Mouse (Mus musculus): ENCODE results near the gene Tnf. TPM values are rescaled to one million over a fixed set of nuclear protein-coding genes. Genes with fewer than 3 reads are reported as not detected.

Gene Tnf
- polyA plus RNA-seq, 1 experiment from 2014 or later = not detected

- Histone ChIP-seq H3K27me3 (ENCODE audit: control insufficient read depth, insufficient read depth, low read length) (peaks cover 30% of the 10 kb centered on the region), H3K9me3 (ENCODE audit: control insufficient read depth, low read length) (no peaks in the 10 kb centered on the region), H3K27ac (ENCODE audit: low read depth, low read length) (no peak overlapping the region), H3K36me3 (ENCODE audit: control insufficient read depth, insufficient read depth, low read length) (no peaks in the 10 kb centered on the region), H3K4me2 (replicated peaks; ENCODE audit: low read depth, low read length) (no peak overlapping the region), H3K9ac (ENCODE audit: low read depth, low read length) (no peak overlapping the region), H3K4me3 (ENCODE audit: low read depth, low read length) (no peak overlapping the region), H3K4me1 (replicated peaks; ENCODE audit: control insufficient read depth, insufficient read depth, low read length) (peaks cover 2% of the 10 kb centered on the region; the same call in 1 of the 2 replicates)
- no peak for ATAC-seq (ENCODE audit: low FRiP score)
- DNase-seq (ENCODE audit: low spot score) = no peak
- 55% methylated on average over 6 of the region's 6 CpGs for WGBS
These were observed 4.7 kb downstream of the Tnf start for GRCm38 (mm10) chr17:35197126-35197525.

- Histone ChIP-seq H3K27ac (ENCODE audit: low read depth, low read length) (no peak overlapping the region), H3K9me3 (ENCODE audit: control insufficient read depth, low read length) (no peaks in the 10 kb centered on the region), H3K36me3 (ENCODE audit: control insufficient read depth, insufficient read depth, low read length) (no peaks in the 10 kb centered on the region), H3K9ac (ENCODE audit: low read depth, low read length) (no peak overlapping the region), H3K27me3 (ENCODE audit: control insufficient read depth, insufficient read depth, low read length) (peaks cover 28% of the 10 kb centered on the region), H3K4me2 (replicated peaks; ENCODE audit: low read depth, low read length) (peak overlapping the region; percentile 59), H3K4me1 (replicated peaks; ENCODE audit: control insufficient read depth, insufficient read depth, low read length) (peaks cover 2% of the 10 kb centered on the region; the same call in 1 of the 2 replicates), H3K4me3 (ENCODE audit: low read depth, low read length) (peak overlapping the region; percentile 38)
- ATAC-seq (ENCODE audit: low FRiP score) = no peak
- 32% methylated on average over 9 of the region's 9 CpGs for WGBS
- DNase-seq (ENCODE audit: low spot score) = no peak
These were observed 5.5 kb downstream of the Tnf start for GRCm38 (mm10) chr17:35196321-35196641.

GRCm38 (mm10) chr17:35195631-35196320 lies 6.0 kb downstream of the Tnf start:
- Histone ChIP-seq H3K27ac (ENCODE audit: low read depth, low read length) (no peak overlapping the region), H3K27me3 (ENCODE audit: control insufficient read depth, insufficient read depth, low read length) (peaks cover 28% of the 10 kb centered on the region), H3K4me2 (replicated peaks; ENCODE audit: low read depth, low read length) (peak overlapping the region; percentile 59), H3K4me3 (ENCODE audit: low read depth, low read length) (peak overlapping the region; percentile 38), H3K9me3 (ENCODE audit: control insufficient read depth, low read length) (no peaks in the 10 kb centered on the region), H3K9ac (ENCODE audit: low read depth, low read length) (peak overlapping the region; percentile 27; the same call in 1 of the 2 replicates), H3K36me3 (ENCODE audit: control insufficient read depth, insufficient read depth, low read length) (no peaks in the 10 kb centered on the region), H3K4me1 (replicated peaks; ENCODE audit: control insufficient read depth, insufficient read depth, low read length) (peaks cover 2% of the 10 kb centered on the region; the same call in 1 of the 2 replicates)
- 2% methylated on average over 65 of the region's 66 CpGs for WGBS
- peak; percentile 71 for ATAC-seq (ENCODE audit: low FRiP score)
- peak; percentile 87 for DNase-seq (ENCODE audit: low spot score)

GRCm38 (mm10) chr17:35194844-35195630 lies 6.8 kb downstream of the Tnf start:
- ATAC-seq (ENCODE audit: low FRiP score) (no peak), DNase-seq (ENCODE audit: low spot score) (no peak)
- peak overlapping the region; percentile 27; the same call in 1 of the 2 replicates for H3K9ac ChIP-seq (ENCODE audit: low read depth, low read length)
- H3K27ac ChIP-seq (ENCODE audit: low read depth, low read length) = no peak overlapping the region
- peak overlapping the region; percentile 59 for H3K4me2 ChIP-seq (replicated peaks; ENCODE audit: low read depth, low read length)
- peak overlapping the region; percentile 38 for H3K4me3 ChIP-seq (ENCODE audit: low read depth, low read length)
- peaks cover 28% of the 10 kb centered on the region for H3K27me3 ChIP-seq (ENCODE audit: control insufficient read depth, insufficient read depth, low read length)
- no peaks in the 10 kb centered on the region for H3K9me3 ChIP-seq (ENCODE audit: control insufficient read depth, low read length)
- H3K36me3 ChIP-seq (ENCODE audit: control insufficient read depth, insufficient read depth, low read length) = no peaks in the 10 kb centered on the region
- 43% methylated on average over 19 of the region's 19 CpGs for WGBS
- peaks cover 2% of the 10 kb centered on the region; the same call in 1 of the 2 replicates for H3K4me1 ChIP-seq (replicated peaks; ENCODE audit: control insufficient read depth, insufficient read depth, low read length)

- H3K4me2 ChIP-seq (replicated peaks; ENCODE audit: low read depth, low read length) = peak within 1 kb of the TSS; percentile 59; the same call in 1 of the 2 replicates
- WGBS = 58% methylated on average over 23 of the region's 28 CpGs
- no peaks in the 10 kb centered on the region for H3K36me3 ChIP-seq (ENCODE audit: control insufficient read depth, insufficient read depth, low read length)
- peaks cover 28% of the 10 kb centered on the region for H3K27me3 ChIP-seq (ENCODE audit: control insufficient read depth, insufficient read depth, low read length)
- H3K9me3 ChIP-seq (ENCODE audit: control insufficient read depth, low read length) = no peaks in the 10 kb centered on the region
- peaks cover 2% of the 10 kb centered on the region; the same call in 1 of the 2 replicates for H3K4me1 ChIP-seq (replicated peaks; ENCODE audit: control insufficient read depth, insufficient read depth, low read length)
- no peak within 1 kb of the TSS for H3K9ac ChIP-seq (ENCODE audit: low read depth, low read length)
- peak; percentile 11 for DNase-seq (ENCODE audit: low spot score)
- H3K27ac ChIP-seq (ENCODE audit: low read depth, low read length) = no peak within 1 kb of the TSS
- no peak within 1 kb of the TSS for H3K4me3 ChIP-seq (ENCODE audit: low read depth, low read length)
- no peak for ATAC-seq (ENCODE audit: low FRiP score)
These were observed 7.6 kb downstream of the Tnf start, which contains the start of gene Ltb for GRCm38 (mm10) chr17:35193881-35194843. Gene Ltb, plus strand, starts transcription at chr17:35194439.

- Histone ChIP-seq H3K27me3 (ENCODE audit: control insufficient read depth, insufficient read depth, low read length) (peaks cover 24% of the 10 kb centered on the region), H3K4me2 (replicated peaks; ENCODE audit: low read depth, low read length) (no peak overlapping the region), H3K9ac (ENCODE audit: low read depth, low read length) (no peak overlapping the region), H3K4me3 (ENCODE audit: low read depth, low read length) (no peak overlapping the region), H3K27ac (ENCODE audit: low read depth, low read length) (no peak overlapping the region), H3K9me3 (ENCODE audit: control insufficient read depth, low read length) (no peaks in the 10 kb centered on the region), H3K4me1 (replicated peaks; ENCODE audit: control insufficient read depth, insufficient read depth, low read length) (peaks cover 2% of the 10 kb centered on the region; the same call in 1 of the 2 replicates), H3K36me3 (ENCODE audit: control insufficient read depth, insufficient read depth, low read length) (no peaks in the 10 kb centered on the region)
- DNase-seq (ENCODE audit: low spot score) (no peak), ATAC-seq (ENCODE audit: low FRiP score) (no peak)
- 85% methylated on average over 5 of the region's 5 CpGs for WGBS
These were observed 8.9 kb downstream of the Tnf start for GRCm38 (mm10) chr17:35192924-35193323.

GRCm38 (mm10) chr17:35191723-35192122 lies 10.1 kb downstream of the Tnf start:
- Histone ChIP-seq H3K9me3 (ENCODE audit: control insufficient read depth, low read length) (no peaks in the 10 kb centered on the region), H3K4me1 (replicated peaks; ENCODE audit: control insufficient read depth, insufficient read depth, low read length) (peaks cover 2% of the 10 kb centered on the region; the same call in 1 of the 2 replicates), H3K36me3 (ENCODE audit: control insufficient read depth, insufficient read depth, low read length) (no peaks in the 10 kb centered on the region), H3K4me3 (ENCODE audit: low read depth, low read length) (no peak overlapping the region), H3K27ac (ENCODE audit: low read depth, low read length) (no peak overlapping the region), H3K27me3 (ENCODE audit: control insufficient read depth, insufficient read depth, low read length) (peaks cover 24% of the 10 kb centered on the region), H3K9ac (ENCODE audit: low read depth, low read length) (no peak overlapping the region), H3K4me2 (replicated peaks; ENCODE audit: low read depth, low read length) (no peak overlapping the region)
- no peak for DNase-seq (ENCODE audit: low spot score)
- WGBS = 64% methylated on average over 2 of the region's 2 CpGs
- ATAC-seq (ENCODE audit: low FRiP score) = no peak

GRCm38 (mm10) chr17:35190096-35190495 lies 11.7 kb downstream of the Tnf start:
- Histone ChIP-seq H3K27ac (ENCODE audit: low read depth, low read length) (no peak overlapping the region), H3K9ac (ENCODE audit: low read depth, low read length) (no peak overlapping the region), H3K9me3 (ENCODE audit: control insufficient read depth, low read length) (no peaks in the 10 kb centered on the region), H3K4me2 (replicated peaks; ENCODE audit: low read depth, low read length) (no peak overlapping the region), H3K4me1 (replicated peaks; ENCODE audit: control insufficient read depth, insufficient read depth, low read length) (no peaks in the 10 kb centered on the region), H3K27me3 (ENCODE audit: control insufficient read depth, insufficient read depth, low read length) (peaks cover 9% of the 10 kb centered on the region), H3K4me3 (ENCODE audit: low read depth, low read length) (no peak overlapping the region), H3K36me3 (ENCODE audit: control insufficient read depth, insufficient read depth, low read length) (no peaks in the 10 kb centered on the region)
- ATAC-seq (ENCODE audit: low FRiP score) (no peak), DNase-seq (ENCODE audit: low spot score) (no peak)
- WGBS = 68% methylated on average over 4 of the region's 4 CpGs
